Mouse (Mus musculus): Measurements from ENCODE around the gene Runx1. TPM values are rescaled to one million over a fixed set of nuclear protein-coding genes. Genes with fewer than 3 reads are reported as not detected.

The Runx1 gene
- total and polyA plus RNA-seq, 3 experiments, result 3.1 to 10.9 (median 4.7) TPM

GRCm38 (mm10) chr16:92828308-92828862 is 2.4 kb upstream of the Runx1 start:
- in situ Hi-C loops (cut with MboI; ENCODE audit: low pct_ligation_motif_present, low pct_unique_long_range_greater_than_20kb, low sequenced_read_pairs), result loop anchor here (25.0 kb wide), 1 partner anchor 309 kb away; no protein-coding TSS in a partner anchor
- TF ChIP-seq CTCF (conservative IDR thresholded peaks at IDR 0.05 in 1 of 2, IDR thresholded peaks at IDR 0.05 in 1 of 2; ENCODE audit: low read depth in 2 of 2, low read length in 2 of 2) (no peak), TBP (conservative IDR thresholded peaks at IDR 0.05; ENCODE audit: low read depth, low read length) (no peak), MAX (IDR thresholded peaks at IDR 0.05; ENCODE audit: low read length) (no peak), MEF2A (IDR thresholded peaks at IDR 0.05; ENCODE audit: borderline replicate concordance, low read depth, low read length) (no peak), CHD1 (IDR thresholded peaks at IDR 0.05; ENCODE audit: low read depth, low read length) (no peak), GABPA (IDR thresholded peaks at IDR 0.05; ENCODE audit: insufficient replicate concordance, low read depth, low read length) (no peak), ZMIZ1 (IDR thresholded peaks at IDR 0.05; ENCODE audit: low read depth, low read length) (no peak), E2F4 (IDR thresholded peaks at IDR 0.05; ENCODE audit: insufficient replicate concordance, low read depth, low read length) (no peak), SIN3A (IDR thresholded peaks at IDR 0.05; ENCODE audit: low read length) (no peak), EP300 (IDR thresholded peaks at IDR 0.05; ENCODE audit: low read length) (no peak), BHLHE40 (IDR thresholded peaks at IDR 0.05; ENCODE audit: low read depth, low read length) (no peak), JUN (IDR thresholded peaks at IDR 0.05; ENCODE audit: insufficient read depth, low read depth, low read length) (no peak), RCOR1 (conservative IDR thresholded peaks at IDR 0.05; ENCODE audit: low read depth, low read length) (no peak), KAT2A (IDR thresholded peaks at IDR 0.05; ENCODE audit: insufficient replicate concordance, low read length) (no peak), ZC3H11A (IDR thresholded peaks at IDR 0.05; ENCODE audit: low read depth, low read length) (no peak), ZNF384 (IDR thresholded peaks at IDR 0.05; ENCODE audit: low read depth, low read length) (no peak), NELFE (IDR thresholded peaks at IDR 0.05; ENCODE audit: low read depth, low read length) (no peak), JUND (conservative IDR thresholded peaks at IDR 0.05; ENCODE audit: low read depth, low read length) (no peak), HCFC1 (IDR thresholded peaks at IDR 0.05; ENCODE audit: low read depth, low read length) (no peak), MAZ (IDR thresholded peaks at IDR 0.05; ENCODE audit: low read depth, low read length) (no peak)
- Histone ChIP-seq H3K9ac (ENCODE audit: insufficient read depth, low read depth) (no peak overlapping the region), H3K27ac (ENCODE audit: insufficient read depth, low read depth) (no peak overlapping the region), H3K79me2 (replicated peaks; ENCODE audit: control insufficient read depth, extremely low read depth, insufficient read depth, poor library complexity, severe bottlenecking) (no peaks in the 10 kb centered on the region), H3K4me3 (replicated peaks in 1 of 3; ENCODE audit: low read depth in 2 of 3, low read length in 2 of 3, poor library complexity in 1 of 3) (no peak overlapping the region), H3K27me3 (replicated peaks) (no peaks in the 10 kb centered on the region), H3K4me2 (ENCODE audit: insufficient read depth, low read depth, poor library complexity, severe bottlenecking) (no peak overlapping the region), H3K36me3 (replicated peaks in 1 of 2; ENCODE audit: control insufficient read depth in 1 of 2, insufficient read depth in 1 of 2, low read length in 1 of 2) (peaks cover 0 to under 1% of the 10 kb centered on the region in 2 experiments), H3K4me1 (ENCODE audit: control insufficient read depth in 1 of 2, insufficient read depth in 2 of 2) (peaks cover 9 to 19% of the 10 kb centered on the region in 2 experiments), H3K9me3 (replicated peaks; ENCODE audit: low read length) (no peaks in the 10 kb centered on the region)
- DNase-seq (ENCODE audit: extremely low read depth), result no peak
- dilution Hi-C loops (cut with MboI; ENCODE audit: extremely low pct_ligation_motif_present, extremely low pct_unique_long_range_greater_than_20kb, low sequenced_read_pairs), result no loop called here
